Mouse (Mus musculus): ENCODE data around the gene Dynlt1a. TPM values are rescaled to one million over a fixed set of nuclear protein-coding genes. Genes with fewer than 3 reads are reported as not detected.

The Dynlt1a gene
- polyA plus RNA-seq (2017; shearing (Covaris generic)): 4.5 TPM

DNA sequence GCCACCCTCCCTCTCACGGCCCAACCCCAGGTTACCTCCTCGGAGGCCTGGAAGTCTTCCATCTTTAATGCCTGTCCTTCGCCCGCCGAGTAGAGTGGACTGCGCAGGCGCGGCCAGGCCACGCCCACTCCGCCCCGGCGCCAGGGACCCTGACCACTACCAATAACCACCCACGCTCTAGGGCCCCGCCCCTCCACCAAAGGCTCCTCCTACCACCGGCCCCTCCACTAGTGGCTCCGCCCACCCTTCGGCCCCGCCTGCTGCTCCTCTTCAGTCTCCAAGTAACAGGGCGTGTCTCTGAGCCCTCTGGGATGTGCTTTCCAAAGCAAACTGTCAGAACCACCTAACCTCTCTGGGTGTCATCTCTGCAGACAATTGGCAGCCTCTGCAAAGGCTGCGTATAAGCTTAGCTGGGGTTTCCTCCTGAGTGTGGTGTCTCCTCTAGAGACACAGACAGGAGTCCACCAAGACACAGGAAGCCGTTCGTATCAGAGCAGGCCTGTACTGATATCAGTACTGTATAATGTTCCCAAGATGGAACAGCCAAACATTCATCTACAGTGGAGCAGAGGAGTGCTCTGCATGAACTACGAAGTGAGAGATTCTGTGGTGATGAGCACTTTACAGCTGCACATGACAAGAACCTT is at the start of gene Dynlt1a:
Dynlt1a (minus strand) TSS at position 162 of the 647 bp plus-strand sequence.

DNA sequence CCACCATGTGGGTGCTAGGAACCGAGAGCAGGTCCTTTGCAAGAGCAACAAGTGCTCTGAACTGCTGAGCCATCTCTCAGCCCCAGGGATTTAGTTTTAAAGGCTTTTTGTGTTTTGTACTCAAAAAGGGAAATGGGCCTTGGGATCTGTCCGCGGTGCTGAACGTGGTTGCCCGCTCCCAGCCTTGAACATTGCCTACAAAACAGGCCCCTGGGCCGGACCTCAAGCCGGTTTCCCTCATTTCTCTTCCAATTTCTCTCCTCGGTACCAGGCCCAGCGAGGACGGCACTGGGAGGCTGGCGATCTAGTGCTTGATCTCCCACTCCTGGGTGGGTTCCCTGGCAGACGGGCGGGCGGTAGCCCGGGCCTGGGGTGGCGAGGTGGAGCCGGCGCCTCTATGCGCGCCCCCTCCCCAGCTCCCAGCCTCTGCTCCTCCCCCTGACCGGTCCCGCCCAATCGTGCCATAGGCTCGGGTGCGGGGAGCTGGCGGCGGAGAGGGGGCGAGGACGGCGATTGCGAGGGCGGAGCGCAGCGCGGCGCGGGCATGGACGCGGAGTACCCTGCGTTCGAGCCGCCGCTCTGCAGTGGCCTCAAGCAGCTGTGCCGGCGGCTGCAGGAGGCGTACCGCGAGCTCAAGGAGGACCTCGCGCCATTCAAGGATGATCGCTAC is 60.8 kb downstream of the Dynlt1a start, which contains the start of gene Tmem181a:
Tmem181a (plus strand) TSS at position 461 of the 670 bp plus-strand sequence.

Other genes starting within 250 kb of the Dynlt1a start
- 2.2 TPM for gene Serac1, start 237.8 kb downstream of the Dynlt1a start, polyA plus RNA-seq (2017; shearing (Covaris generic))
- gene Gtf2h5, start 237.7 kb downstream of the Dynlt1a start, polyA plus RNA-seq (2017; shearing (Covaris generic)): 62.0 TPM
- gene Tulp4, start 211.1 kb downstream of the Dynlt1a start, polyA plus RNA-seq (2017; shearing (Covaris generic)): 75.3 TPM
- gene Tmem181a, start 60.6 kb downstream of the Dynlt1a start, polyA plus RNA-seq (2017; shearing (Covaris generic)): 8.3 TPM
- gene Dynlt1b, start 112.6 kb upstream of the Dynlt1a start, polyA plus RNA-seq (2017; shearing (Covaris generic)): 39.7 TPM

Data from effector memory CD4-positive, alpha-beta T cell, adult 7 months (primary cell).